Mouse (Mus musculus) thymus, adult 2 months (tissue): Measurements from ENCODE around the gene Trim14.
"Not testable (repeated sequence)": the region's sequence is repeated elsewhere in the genome, so short reads cannot be mapped to it uniquely, and the experiment has no call there.

ENCODE experiments used
- CTCF ChIP-seq: fragments of 200-500 bp; IDR thresholded peaks from 2 replicates; pipeline ENCODE4 v1.5.1; 2012; ENCODE audit warnings: mild to moderate bottlenecking, control low read depth, low read length, moderate library complexity, borderline replicate concordance; ENCODE audit not compliant: control insufficient read depth, poor library complexity, insufficient read depth; ENCODE audit errors: extremely low read depth
- POLR2A ChIP-seq: fragments of 200-500 bp; IDR thresholded peaks from 2 replicates; pipeline ENCODE4 v1.6.1; 2012; ENCODE audit warnings: mild to moderate bottlenecking, low read length, control low read depth, moderate library complexity; ENCODE audit not compliant: control insufficient read depth, poor library complexity, insufficient read depth; ENCODE audit errors: extremely low read depth

DNA sequence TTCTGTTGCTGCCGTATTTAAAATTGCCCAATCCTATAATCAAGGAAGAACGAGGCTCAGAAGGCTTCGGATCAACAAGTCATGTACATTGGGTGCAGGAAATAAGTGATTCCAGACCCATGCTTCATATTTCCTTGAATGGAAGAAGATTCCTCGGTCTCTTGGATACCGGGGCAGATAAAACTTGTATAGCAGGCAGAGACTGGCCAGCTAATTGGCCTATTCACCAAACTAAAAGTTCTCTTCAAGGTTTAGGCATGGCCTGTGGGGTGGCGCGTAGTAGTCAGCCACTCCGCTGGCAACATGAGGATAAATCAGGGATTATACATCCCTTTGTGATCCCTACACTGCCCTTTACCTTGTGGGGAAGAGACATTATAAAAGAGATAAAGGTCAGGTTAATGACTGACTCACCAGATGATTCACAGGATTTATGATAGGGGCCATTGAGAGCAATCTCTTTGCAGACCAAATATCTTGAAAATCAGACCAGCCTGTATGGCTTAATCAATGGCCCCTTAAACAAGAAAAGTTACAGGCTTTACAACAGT lies 42.9 kb upstream of the Trim14 start:
- TF ChIP-seq CTCF, POLR2A: not testable (repeated sequence)
